Mouse (Mus musculus): ENCODE data around the gene Gsg1l.

Gsg1l gene

DNA sequence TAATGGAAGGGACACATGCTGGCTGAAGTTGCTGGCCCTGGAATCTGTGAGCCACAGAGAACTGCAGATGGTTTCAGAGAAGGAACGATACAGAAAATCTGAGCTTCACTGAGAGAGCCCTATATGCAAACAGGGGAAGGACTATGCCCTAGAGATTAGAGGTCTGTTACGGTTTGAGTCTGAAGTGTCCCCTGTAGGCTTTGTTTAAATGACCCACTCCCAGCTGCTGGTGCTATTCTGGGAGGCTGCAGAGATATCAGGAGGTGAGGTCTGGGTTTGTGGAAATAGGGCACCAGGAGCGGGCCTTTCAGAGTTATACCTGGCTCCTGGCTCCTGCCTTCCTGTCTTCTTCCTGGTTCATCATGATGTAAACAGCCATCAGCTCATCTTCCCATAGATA is 95.1 kb downstream of the Gsg1l start:
- no peak for DNase-seq (ENCODE audit: low read depth, low spot score)

DNA sequence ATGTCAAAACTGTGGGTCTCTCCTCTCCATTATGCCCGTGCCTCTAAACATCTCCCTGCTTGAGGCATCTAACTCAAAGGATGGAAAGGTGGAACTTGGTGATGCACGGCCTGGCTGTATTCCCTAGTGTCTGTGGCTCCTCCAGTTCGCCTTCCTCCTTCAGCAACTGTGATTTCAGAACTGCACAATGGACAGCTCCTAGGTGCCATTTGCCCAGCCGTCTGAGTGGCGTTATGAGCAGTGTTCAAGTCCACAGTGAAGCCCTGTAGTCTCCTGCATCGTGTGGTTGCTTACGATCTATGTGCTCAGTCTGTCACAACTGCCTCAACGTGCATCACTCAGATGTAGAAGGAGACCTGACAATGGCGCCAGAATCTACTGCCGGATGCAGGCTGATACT is 96.6 kb downstream of the Gsg1l start:
- DNase-seq (ENCODE audit: low read depth, low spot score): no peak

DNA sequence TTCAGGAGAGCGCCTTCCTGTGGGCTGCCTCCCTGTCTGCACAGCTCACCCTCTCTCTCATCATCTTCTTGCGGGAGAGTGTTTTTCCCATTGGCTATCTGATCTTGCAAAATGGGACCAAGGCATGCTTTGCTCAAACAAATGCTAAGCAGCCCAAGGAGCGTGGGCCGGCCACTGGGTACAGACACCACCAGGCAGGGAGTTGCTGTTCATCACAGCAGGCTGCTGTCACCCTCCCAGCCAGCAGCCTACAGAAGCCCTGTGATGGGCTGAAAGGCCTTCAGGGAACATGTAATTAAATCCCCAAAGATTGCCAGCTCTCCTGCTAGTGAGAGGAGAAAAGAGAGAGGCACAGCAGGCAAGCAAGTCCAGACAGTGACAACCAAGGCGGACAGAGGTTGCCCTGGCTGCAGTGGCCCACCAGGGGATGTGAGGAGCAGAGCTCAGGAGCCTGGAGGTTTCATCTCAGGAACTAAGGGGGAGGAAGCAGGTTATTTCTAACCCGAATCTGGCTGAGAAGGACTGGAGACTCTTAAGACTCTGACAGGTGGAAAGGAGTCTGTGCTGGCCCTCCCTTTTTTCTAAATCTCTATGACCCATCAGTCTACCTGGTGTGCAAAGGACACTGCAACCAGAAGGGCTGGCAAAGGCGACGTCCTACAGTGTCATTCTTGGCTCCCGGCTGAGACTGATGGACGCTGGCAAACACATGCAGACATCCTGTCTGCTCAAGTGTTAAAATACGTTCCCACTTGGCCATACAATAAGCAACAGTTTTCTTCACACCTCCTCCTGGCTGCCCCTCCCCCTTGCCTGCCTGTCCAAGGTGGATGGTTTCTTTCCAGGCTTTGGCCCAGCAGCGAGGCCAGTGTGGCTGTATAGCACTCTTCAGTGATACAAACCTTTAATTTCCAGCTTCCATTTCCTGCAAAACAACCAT is 98.0 kb downstream of the Gsg1l start:
- DNase-seq (ENCODE audit: low read depth, low spot score): no peak

DNA sequence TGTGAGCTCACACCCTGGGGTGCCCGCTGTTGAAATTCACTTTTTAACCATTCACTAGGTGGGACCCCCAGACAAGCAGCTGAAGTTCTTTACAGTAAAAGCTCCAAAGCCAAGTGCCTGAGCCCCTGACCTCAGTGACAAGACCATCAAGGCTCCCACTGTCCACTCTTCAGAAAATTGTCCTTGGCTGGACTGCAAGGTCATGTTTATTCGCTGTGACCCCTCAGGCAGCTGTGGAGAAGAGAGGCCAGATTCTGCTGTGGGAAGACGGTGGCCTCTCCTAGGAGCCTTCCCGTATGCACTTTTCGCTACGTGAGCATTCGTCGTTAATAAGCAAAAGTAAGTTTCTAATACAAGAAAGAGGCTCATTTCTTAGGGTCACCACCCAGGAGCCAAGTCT is 102.6 kb downstream of the Gsg1l start:
- no peak for DNase-seq (ENCODE audit: low read depth, low spot score)

DNA sequence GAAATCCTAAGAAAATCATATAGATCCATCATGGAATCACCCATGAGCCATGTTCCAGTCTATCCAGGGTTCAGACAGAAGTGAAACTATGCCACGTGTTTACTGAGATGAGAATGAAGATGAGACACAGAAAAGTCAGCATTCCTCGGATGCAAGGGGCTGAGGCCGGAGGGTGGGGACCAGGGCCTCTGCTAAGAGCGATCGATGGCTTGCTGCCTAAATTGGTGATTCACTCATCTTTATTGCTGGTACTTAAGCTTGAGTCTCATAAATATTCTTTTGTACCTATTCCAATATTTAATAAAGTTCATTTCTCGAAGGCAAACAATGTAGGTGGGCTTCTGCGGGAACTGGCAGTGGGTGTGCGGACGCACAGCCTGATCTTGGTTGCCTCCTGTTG is 105.5 kb downstream of the Gsg1l start:
- no peak for DNase-seq (ENCODE audit: low read depth, low spot score)

DNA sequence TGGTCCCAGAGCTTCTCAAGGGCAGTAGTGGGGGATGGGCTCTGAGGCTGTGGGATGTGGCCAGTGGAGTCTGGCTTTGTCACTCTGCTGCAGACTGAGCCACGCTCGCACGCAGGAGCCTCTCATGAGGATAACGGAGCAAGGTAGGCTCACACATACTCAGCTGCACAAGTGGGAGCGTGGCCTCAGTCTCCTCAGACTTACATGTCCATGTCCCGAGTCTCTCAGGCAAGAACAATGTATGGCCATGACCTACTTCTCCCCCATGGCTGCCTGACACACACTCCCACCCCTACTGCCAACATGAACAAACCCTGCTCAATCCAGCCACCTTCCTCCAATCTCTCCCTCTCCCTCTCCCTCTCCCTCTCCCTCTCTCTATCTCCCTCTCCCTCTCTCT is 106.8 kb downstream of the Gsg1l start:
- no peak for DNase-seq (ENCODE audit: low read depth, low spot score)

- no peak for DNase-seq (ENCODE audit: low read depth, low spot score)
Measured at GRCm38 (mm10) chr7:125973874-125974273, 108.3 kb downstream of the Gsg1l start.

DNA sequence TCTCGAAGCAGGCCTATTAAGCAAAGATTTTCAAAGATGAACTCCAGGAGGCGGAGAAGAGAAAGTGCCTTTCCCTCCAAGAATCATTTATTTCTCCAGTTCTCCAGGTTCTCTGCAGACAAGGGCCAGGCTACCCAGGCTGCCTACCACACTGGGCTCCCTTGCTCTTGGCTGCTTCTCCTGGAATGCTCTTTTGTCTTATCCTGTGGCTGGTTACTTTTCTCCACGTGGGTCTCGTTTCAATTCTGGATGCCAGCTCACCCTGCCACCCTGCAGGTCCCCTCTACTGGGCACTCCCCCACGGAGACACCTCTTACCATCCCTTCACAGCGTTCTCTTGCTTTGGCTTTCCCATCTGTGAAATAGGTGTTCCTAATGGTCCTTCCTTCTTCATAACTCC is 109.4 kb downstream of the Gsg1l start:
- DNase-seq (ENCODE audit: low read depth, low spot score): no peak

DNA sequence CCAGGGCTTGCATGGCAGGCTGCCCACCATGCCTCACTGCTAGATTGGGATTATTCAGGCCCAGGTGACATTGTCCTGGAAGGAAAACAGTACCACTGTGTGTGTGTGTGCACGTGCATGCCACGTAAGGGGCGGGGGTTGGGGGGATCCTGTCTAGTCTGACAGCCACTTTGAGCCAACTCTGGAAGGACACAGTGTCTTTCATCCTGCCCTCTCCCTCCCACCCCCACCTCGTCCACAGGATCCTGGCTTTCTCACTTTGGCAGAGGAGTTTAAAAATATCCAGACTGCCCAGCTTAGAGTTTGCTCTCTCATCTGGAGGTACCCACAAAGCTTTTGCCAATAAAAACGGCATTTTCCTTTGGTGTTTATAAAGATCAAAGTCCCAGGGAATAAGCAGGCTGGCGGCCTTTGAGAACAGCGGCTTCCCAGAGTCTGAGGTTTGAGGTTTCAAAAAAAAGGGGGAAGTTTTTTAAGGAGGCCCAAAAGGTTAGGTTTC is 110.0 kb downstream of the Gsg1l start:
- no peak for DNase-seq (ENCODE audit: low read depth, low spot score)

DNA sequence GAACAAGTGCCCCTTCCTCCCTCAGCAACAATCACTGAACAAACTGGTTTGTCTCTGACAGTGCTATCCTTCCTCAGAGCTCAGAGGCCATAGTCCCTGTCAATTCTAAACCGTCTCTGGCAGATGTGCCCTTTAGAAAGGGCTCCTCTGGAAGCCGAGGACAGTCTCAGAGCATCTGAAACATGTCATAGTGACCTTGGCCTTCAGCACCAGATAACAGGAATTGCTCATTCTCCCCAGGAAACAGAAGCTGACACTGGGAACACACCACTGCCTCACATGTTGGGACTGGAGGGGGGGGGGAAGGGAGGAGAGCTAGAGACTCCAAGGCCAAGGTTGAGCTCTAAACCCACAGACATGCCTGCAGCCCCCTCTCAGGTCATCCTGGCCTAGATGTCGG is 113.1 kb downstream of the Gsg1l start:
- no peak for DNase-seq (ENCODE audit: low read depth, low spot score)

DNA sequence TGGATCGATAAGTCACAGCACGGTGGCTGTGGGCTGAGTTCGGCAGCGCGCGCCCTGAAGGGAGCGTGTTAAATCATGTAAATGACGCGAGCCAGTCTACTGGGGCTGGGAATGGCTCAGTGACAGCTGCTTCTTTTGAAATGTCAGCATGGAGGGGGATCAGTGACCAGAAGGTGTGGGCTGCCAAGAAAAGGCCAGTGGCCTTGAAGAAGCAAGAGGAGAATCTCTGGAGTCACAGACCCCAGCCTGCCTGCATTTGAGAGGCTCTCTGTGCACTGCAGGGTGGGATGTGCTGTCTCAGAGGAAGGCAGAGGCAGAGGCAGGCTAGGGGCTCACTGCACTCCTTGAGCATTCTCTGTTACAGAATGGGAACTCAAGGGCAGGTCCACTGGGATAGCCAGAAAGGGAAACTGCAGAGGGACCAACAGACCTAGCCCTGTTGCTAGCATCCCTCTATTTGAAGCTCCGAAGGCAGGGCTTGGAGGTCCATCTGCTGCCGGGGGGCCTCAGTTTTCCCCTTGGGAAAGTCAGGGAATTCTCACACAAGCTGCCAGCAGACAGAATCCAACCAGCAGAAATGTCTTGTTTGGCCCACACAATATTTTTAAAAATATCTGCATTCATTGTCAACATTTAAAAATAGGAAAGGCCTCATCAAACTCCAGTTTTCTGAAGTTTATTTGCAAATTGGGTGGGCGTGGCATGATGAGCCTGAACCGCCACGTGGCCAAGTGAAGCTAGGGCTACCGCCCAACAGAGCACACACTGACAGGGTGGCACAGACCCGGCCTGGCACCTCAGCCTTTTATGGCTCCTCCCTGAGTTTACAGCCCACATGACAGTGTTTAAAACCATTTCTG is 115.6 kb downstream of the Gsg1l start:
- no peak for DNase-seq (ENCODE audit: low read depth, low spot score)

DNA sequence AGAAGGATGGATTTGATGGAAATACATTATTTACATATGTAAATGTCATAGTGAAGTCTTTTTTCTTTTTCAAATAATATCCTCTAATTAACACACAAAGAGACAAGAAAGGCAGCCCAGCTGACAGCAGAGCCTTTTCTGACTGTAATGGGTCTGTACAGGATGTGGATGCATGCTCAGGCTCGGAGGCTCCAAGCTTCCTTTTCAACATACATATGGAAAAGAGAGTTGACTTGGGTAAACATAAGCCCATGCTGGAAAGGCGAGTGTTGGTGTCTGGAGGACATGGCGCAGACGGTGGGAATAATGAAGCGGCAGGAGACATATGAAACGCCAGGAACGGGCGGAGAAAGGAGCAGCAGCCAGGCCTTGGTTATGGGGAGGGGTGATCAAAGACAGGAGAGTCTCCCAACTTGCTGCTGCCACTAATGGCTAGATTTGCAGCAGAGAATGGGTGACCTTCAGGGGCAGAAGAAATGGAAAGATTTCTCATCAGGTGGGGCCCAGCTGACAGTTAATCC is 118.1 kb downstream of the Gsg1l start:
- DNase-seq (ENCODE audit: low read depth, low spot score): no peak

- DNase-seq (ENCODE audit: low read depth, low spot score): no peak
Measured at GRCm38 (mm10) chr7:125959294-125960048, 122.7 kb downstream of the Gsg1l start.

- DNase-seq (ENCODE audit: low read depth, low spot score): no peak
Measured at GRCm38 (mm10) chr7:125958856-125959255, 123.4 kb downstream of the Gsg1l start.

DNA sequence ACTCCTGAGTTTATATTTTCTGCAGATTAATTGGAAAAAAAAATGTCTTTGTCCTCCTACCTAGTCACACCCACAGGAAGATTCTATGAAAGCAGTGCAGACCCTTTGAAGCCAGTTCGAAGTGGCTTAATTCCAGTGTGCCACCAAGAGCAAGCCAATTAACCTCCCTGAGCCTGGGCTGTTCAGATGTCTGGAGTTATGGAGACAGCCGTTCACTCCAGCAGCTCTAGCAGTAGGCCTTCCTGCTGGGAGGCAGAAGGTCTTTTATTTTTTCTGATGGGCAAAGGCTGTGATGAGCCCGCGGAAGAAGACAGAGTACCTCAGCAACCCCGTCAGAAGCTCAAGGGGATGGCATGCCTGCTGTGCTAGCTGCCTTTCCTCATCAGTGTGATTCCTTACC is 127.2 kb downstream of the Gsg1l start:
- DNase-seq (ENCODE audit: low read depth, low spot score): no peak

- DNase-seq (ENCODE audit: low read depth, low spot score): no peak
Measured at GRCm38 (mm10) chr7:125954356-125954878, 127.8 kb downstream of the Gsg1l start.

- DNase-seq (ENCODE audit: low read depth, low spot score): no peak
Measured at GRCm38 (mm10) chr7:125953844-125954243, 128.4 kb downstream of the Gsg1l start.

GRCm38 (mm10) chr7:125951911-125952310 is 130.3 kb downstream of the Gsg1l start:
- no peak for DNase-seq (ENCODE audit: low read depth, low spot score)

- no peak for DNase-seq (ENCODE audit: low read depth, low spot score)
Measured at GRCm38 (mm10) chr7:125948973-125949372, 133.2 kb downstream of the Gsg1l start.

DNA sequence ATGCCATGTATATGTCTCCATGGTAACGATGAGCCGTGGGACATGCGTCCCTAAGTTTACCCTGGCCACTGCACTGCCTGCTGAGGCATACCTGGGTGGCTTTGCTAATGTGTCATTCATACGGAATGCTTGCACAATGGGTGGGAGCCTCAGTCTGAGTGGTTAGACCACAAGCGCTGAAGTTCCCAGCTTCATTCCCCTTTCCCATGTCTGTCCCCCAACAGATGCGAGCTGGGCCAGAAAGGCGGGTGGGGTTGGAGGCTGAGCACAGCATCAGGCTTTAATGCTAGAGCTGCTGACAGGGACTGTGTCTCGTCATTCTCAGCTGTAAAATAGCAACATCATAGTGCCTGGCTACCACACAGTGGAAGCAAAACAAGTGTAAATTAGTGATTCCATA is 136.3 kb downstream of the Gsg1l start:
- DNase-seq (ENCODE audit: low read depth, low spot score): no peak

GRCm38 (mm10) chr7:125944631-125945030 is 137.6 kb downstream of the Gsg1l start:
- DNase-seq (ENCODE audit: low read depth, low spot score): no peak
